Mouse (Mus musculus) left cerebral cortex, postnatal 25 days (tissue): ENCODE results near the gene Csf1. TPM values are rescaled to one million over a fixed set of nuclear protein-coding genes. Genes with fewer than 3 reads are reported as not detected.
A peak's percentile ranks its signal among the peaks of the same experiment; 100 is the strongest.

ENCODE experiments used
- DNase-seq, 2 experiments: peaks; one replicate each; pipeline ENCODE4 v3.0.0; 2022; ENCODE audit warnings: low spot score in 2 of 2, mixed read lengths in 1 of 2
- intact Hi-C: fragments of 180-260 bp; cut with DNase I; formaldehyde crosslinking; loops from one replicate; pipeline ENCODE4 v1.15.1; 2025
- total RNA-seq, 2 experiments: library from RNA; stranded (reverse); gene quantifications; 2 replicates each; pipeline ENCODE4 v1.2.3; 2021

Gene Csf1
- 10 to 100 TPM; 10.7 to 11.2 TPM for total RNA-seq

DNA sequence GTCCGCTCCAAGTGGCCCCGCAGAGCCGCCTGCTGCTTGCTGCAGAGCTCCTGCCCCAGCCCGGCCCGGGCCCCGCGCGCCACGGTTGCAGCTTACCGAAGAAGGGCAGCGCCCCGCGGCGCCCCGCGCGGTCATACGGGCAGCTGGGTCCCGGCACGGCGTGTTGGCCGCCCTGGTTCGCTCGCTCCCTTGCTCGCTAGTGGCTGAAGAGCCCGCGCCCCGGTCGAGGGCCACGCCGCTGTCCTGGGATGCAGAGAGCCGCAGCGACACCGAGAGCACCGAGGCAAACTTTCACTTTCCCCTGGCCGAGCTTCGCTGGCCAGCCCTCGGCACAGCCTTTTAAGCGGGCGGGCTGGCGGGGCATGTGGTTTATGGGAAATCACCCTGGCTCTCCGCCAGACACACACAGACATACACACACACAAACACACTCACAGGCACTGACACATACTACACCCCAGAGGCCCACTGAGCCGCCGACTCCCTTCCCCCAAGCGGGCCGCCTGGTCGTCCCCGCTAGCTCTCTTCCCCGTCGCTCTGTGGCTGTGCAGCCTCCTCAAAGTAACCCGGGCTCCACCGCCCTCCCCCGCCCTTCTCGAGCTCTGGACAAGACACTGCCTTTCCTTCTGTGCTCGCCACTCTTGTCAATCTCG lies at the start of gene Csf1:
TSS of gene Csf1 (minus strand) at position 541 of the 653 bp plus-strand sequence.
- intact Hi-C loops = loop anchor here (2.0 kb wide), 1 partner anchor 103 kb away; no protein-coding TSS in a partner anchor

DNA sequence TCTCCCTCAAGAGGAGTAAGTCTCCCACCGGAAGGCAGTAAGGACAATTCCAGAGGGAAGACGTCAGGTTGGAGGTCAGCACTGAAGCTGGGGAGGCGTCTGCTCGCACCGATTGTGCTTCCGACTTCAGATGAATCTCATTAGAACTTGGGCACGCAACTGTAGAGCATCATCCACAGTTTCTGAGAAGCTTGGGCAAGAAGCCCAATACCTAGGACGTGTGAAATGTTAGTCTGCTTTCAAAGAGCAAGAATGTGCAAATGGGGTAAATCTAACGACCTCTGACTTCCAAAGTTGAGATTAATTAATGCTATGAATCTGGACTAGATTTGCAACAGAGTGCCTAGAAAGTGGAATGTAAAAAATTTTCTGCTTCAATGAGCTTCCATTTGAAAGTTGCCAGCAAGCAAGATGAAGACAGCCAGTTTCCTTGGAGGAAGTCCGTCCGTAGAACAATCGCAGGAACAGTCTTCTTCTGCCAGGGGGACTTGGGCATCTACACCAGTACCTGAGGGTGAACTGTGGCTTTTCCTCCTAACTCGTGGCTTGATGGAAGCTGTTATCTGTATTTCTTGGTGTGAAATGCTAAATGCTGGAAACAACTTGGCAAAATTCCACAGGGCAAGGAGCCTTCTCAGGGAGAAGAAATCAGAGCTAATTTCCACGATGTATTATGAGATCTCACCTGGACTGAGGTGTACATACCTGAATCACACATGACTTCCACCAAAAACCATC lies 47.9 kb upstream of the Csf1 start:
- peak in 1 of 2 experiments; percentile 50 for DNase-seq
- intact Hi-C loops = no loop called here

More for the DNA sequence above, at the start of gene Csf1:
- peak; percentile 63 to 73 for DNase-seq

DNA sequence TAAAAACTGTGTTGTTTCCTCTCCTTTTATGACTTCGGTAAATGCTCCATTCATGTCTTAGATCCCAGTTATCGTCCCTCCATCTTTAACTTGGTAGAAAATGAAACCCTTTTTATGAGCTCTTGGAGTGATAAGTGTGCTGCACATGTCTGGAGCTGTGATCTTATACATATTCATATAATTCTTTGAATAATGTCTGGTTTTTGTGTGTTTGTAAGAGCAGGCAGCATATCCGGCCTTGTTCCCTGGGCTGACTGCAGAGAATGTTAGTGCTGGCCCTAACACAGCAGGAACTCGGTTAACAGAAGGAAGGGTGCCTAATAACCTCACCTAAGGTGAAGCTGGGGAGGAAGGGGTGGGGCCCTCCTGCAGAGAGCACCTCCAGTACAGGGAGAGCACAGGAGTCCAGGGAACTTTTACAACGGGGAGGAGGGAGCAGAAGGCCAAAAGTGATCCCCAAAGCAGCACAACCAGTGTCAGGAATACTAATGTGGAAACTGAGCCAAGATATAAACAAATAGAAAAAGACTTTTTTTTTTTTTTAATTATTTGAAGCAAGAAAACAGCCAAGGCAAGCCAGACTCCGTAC lies 47.2 kb upstream of the Csf1 start:
- DNase-seq = peak in 1 of 2 experiments; percentile 62

DNA sequence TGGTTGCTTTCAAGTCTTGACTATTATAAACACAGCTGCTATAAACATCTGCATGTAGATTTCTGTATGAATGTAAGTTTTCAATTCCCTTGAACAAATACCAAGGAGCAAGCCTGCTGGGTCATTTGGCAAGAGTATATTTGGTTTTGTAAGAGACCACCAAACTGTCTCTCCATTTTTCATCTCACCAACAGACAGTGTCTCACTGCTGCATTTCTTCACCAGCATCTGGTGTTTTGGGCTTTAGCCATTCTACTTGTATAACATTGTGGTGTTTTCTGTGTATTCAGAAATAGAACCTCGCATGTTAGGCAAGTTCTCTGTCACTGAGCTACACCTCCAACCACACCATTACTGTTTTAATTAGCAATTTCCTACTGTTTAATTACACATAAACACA lies 46.6 kb upstream of the Csf1 start:
- intact Hi-C loops = no loop called here
- peak in 1 of 2 experiments; percentile 63 for DNase-seq

More for the DNA sequence above, 47.2 kb upstream of the Csf1 start:
- intact Hi-C loops = no loop called here

DNA sequence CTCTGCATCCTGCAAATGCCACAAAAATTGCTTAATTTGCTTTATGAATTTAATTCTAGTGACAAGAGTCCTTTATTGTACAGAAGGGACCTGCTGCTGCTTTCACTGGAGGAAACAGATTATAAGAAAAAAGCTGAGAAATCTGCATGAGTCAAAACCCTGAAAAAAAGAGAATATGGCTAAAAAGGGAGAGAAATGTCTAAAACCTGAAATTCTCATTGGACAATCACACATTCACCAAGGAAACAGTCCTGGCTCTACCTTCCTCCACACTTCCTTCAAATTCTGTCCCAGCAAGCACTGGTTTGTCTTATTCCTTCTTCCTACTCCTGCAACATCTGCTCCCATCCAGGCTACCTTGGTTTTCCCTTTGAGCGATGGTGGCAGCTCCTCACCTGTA lies 44.5 kb upstream of the Csf1 start:
- peak in 1 of 2 experiments; percentile 57 for DNase-seq
- intact Hi-C loops = no loop called here

DNA sequence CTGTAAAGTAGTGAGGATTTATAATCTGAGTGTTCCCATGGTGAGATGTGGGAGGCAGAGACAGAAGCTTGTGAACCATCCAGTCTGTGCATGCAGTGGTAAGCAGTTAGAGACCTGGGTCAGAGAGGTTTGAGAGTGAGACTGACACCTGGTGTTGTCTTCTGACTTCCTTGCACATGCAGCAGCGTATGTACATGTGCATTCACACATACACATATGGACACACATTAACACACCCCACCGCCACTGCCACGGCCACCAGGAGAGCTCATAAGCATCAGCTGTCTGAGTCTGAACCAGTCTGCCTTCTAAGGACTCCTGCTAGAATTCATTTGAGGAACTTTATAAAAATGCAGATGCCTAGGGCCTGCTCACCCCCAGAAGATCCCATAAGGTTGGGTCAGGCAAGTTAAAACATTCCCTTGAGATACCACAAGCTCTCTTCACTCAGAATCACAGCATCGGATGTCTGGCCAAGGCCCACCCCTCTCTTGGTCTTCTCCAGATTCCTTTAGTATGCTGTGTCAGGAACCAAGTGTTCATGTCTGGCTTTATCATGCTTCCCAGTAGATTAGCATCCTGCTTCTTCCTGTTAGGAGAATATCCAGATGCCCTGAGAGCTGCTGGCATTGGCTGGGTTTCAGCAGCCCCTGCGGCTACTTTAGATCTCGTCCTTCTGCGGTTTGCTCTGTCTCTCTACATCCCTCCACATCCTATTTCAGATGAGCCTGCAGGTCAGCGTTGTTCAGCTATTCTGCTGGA lies 42.1 kb upstream of the Csf1 start:
- DNase-seq = no peak
- intact Hi-C loops = no loop called here

DNA sequence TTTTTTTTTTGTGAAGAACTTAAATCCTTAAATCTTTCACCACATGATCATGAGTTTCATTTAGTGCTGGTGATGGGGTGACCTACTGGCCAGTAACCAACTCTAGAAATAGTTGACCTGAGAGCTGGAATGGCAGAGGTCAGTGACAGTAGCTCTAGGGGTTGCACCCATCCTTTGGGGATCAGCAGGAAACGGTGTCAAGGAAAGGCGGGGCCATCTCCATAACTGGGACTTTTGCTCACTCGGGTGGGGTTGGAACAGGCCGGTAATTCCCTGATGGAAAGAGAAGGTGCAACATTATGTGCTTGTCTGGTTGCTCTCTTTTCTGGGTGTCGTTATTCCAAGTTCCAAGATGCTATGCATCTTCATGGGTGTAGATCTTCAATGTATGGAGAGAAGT lies 38.7 kb upstream of the Csf1 start:
- intact Hi-C loops = no loop called here
- no peak for DNase-seq

DNA sequence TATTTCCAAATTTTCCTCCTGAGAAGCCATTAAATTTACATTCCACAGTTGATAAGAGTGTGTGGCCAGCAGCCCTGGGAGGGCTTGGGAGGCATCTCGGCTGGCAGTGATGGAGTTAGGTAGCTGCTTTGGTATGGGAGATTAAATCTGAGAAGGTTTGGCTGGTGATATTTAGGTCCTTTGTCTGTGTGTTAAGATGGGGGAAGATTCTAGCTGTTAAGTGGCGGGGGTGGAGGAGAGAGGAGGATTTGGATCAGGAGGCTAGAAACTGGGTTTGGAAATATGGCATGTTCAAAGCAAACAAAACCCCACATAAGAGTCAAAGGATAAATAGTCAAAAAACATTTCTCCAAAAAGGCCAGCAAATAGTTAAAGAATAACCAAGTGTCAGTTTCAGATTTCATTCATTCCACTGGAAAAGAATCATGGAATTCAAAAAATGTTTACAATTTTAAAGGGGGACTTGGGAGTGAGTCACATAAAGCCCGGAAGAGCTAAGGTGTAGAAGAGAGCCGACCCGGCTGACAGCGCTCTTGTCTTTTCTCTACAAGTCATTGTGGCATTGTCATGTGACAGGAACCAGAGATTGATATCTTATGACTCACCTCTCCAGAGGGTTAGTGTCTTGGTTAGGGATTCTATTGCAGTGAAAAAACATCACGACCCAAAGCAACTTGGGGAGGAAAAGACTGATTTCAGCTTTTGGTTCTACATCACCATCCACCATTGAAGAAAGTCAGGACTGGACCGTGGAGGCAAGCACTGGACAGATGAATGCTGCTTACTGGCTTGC lies 36.1 kb upstream of the Csf1 start:
- peak in 1 of 2 experiments; percentile 67 for DNase-seq
- intact Hi-C loops = no loop called here

DNA sequence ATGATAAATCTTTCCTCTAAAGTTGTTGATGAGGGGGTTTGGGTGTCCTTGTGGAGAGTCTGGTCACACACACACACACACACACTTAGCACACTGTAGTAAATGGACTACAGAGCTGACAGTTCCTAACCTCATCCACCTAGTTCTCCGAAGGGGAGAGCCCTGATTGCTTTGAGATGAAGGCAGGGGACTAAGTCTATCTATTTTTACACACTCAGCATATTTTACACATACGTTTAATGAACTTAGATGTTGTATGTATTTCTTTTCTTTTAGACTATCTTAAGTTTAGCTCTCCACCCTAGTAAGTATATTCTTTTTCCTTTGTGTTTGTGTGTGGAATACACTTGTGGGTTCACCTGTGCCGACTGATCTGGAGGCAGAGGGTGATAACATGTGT lies 34.6 kb upstream of the Csf1 start:
- no peak for DNase-seq
- intact Hi-C loops = no loop called here

DNA sequence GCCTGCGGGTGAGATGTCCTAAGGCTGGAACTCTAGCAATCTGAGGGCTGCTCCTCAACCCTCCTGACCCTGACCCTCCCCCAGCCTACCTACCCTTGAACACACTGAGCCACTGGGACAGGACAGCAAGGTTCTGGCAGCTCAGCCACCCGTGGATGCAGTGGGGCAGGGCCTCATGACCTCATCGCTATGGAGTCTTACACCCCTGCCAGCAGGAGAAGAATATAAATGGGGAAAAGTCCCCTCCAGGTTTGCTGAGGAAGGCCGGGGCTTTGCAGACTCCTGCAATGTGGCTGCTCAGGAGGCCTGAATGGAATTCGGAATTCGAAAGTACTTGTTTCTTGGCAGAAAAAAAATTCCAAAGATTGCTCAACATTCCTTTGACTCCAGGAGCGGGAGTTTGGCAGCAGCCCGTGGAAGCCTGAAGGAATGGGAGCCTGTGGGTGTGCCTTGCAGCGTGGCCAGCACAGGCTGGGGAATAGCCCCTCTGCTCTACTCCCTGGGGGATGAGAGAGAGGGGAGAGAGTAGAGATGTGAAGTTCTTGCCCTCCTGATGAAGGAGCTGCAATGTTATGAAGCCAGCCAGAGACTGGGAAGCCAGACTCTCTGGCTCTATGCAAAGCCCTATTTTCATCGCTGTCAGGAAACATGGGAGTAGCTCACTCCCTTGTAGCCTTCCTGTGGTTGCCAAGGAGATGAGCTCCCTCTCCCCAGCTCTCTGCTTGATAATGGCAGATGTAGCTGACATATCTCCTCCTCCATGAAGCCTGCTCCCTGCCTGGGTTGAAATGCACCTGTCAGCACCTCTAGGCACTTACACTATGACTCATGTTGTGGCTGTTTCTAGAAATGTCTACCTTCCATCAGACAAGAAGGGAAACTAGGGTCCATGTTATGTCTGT lies 33.3 kb upstream of the Csf1 start:
- intact Hi-C loops = no loop called here
- DNase-seq = peak; percentile 73 to 85

DNA sequence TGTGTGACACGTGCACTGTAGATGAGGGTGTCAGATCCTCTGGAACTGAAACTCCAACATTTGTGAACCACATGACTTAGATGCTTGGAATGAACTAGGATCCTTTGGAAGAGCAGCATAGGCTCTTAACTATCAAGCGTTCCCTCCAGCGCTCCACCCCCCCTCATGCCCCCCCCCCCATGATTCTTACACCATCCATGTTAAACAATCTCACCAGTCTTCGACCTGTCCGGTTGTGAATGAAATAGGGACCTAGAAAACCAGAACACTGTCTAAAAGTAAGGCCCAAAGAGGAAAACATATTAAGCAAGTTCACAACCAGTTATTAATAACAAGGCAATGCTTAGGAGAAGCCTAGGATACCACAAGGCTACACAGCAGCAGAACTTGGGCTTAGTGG lies 32.5 kb upstream of the Csf1 start:
- intact Hi-C loops = no loop called here
- no peak for DNase-seq

DNA sequence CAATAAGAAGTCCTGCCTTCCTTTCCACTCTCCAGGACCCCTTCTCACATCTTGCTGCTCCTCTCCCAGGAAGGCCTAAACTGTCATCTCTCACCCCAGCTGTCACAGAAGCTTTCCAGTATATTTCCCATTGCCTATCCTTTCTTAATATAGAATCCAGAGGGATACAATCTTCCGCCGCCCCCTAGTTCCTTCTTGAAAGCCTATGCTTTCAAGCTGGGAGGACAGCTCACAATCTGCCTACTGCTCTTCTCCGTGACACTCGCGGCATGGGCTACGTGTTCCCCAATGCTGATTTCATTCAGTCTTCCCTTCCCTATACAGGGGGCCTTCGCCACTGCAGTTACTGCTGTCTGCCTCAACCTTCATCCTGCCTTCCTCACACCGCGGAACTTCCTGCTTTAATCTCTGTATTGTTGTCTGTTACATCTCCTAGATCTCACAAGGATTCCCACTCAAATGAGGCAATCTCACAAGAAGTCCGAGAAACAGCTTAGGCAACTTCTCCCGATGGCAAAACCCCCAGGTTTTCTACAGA lies 30.6 kb upstream of the Csf1 start:
- intact Hi-C loops = no loop called here
- DNase-seq = peak in 1 of 2 experiments; percentile 58

DNA sequence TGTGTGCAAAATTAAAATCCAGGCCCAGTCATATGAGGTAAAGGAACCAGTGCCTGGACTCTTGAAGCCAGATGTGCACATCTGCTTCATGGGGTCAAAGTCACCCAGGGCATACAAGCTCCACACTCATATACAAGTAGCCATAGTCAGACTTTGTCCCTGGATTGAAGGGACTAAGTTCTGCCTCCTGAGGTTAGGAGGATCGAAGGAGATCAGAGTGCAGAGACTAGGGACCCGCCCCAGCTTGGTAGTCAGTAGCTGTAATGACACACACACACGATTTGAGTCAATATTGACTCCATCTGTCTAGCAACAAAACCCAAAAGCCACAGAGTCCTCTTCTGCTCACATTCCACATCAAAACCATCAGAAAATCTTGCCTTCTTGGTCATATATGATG lies 30.0 kb upstream of the Csf1 start:
- no peak for DNase-seq
- intact Hi-C loops = no loop called here

DNA sequence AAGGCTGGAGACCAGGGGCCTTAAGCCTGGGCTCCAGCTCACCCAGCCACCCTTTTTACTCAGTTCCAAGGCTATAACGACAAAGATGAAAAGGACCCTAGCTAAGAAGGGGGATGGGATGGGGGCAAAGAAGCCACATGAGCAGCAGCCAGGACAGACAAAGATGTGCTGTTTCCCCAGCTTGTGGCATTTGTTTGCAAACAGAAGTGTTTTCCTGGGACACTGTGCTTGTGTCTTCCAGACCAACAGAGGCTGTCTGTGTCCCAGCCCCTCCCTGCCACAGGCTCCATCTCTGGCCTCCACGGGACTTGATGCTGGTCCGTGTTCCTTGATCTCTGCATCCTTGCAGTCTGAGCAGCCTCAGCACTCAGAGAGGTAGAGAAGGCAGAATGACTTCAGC lies 28.6 kb upstream of the Csf1 start:
- intact Hi-C loops = no loop called here
- no peak for DNase-seq

DNA sequence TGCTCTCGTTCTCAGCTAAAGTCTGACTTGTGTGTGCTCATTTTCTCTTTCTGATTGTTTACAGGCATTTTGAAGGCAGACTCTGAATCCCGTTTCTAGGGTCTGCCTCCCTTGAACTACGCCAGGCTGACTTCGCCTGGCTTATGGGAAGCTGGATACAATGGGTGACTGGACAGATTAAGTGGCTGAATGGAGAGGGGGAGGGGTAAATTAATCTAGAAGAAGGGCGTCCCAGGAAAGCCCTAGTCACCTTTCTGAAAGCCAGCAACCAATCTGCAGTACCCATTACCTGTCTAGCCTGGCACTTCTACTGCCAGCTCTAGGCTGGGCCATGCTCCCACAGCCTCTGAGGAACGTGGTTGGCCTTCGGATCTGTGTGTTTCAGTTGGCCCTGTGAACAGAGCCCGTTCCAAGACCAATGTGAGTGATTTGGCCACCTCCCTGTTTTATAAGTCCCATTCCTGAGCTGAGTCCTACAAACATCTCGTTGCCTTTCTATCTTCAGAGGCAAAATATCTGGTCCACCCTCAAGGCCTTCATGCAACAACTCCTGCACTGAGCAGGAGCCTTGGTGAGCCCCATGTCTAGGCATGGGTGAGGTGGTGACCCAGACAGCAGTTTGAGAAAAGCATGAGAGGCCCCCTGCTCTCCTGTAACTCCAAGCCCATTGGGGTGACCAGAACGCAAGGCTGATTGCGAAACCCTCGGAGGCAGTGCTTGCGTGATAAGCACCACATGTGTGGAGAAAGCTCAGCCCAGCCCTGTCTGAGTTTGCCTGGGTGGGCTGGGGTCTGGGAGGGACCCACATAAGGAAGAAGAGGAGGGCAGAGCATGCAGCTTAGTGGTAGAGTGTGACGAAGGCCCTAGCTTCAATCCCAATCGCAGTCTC lies 27.6 kb upstream of the Csf1 start:
- intact Hi-C loops = no loop called here
- no peak for DNase-seq

DNA sequence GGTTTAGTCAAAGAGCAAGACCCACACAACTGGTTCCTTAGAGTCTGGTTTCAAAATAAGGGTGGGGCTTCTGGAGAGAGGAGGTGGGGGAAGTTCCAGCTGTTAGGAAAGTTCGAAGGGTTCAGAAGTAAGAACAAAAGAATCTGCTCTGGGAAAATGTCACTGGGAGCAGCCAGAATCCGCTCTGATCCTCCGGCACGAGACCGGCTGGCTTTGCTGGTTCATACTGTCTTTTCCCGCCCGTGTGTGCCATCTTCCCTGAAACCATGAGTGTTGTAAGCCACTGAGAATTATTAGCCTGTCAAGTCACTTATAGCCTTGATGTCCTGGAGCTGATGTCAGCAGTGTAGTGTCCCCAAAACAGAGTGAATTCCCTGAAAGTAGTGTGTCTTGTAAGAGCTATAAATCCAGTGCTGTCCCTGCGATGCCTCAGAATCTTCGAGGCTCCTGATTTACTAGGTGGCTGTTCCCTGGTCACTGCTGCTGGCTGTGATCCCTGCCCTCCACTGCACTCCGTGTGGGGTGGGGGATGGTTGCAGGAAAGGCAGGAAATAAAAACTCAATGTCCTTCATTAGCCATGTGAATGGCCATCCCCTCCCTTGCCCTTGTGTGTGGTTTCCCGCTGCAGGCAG lies 26.8 kb upstream of the Csf1 start:
- no peak for DNase-seq
- intact Hi-C loops = no loop called here

DNA sequence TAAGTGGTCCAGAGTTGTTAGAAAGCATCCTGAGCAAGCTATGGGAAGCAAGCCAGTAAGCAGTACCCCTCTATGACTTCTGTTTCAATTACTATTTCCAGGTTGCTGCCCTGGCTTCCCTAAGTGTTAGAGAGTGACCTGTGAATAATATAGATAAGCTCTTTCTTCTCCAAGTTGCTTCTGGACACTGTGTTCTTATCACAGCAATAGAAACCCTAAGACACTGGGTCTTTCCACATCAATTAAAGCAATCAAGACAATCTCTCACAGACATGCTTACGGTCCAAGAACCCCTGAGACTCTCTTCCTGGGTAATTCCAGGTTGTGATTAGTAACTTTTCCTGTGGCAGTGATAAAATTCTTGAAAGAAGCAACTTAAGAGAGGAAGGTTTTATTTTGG lies 26.1 kb upstream of the Csf1 start:
- intact Hi-C loops = no loop called here
- no peak for DNase-seq
